Mouse (Mus musculus) urinary bladder, postnatal 36 days (tissue): ENCODE results near the gene Olfr1031.
A peak's percentile ranks its signal among the peaks of the same experiment; 100 is the strongest.
"Not testable (repeated sequence)": the region's sequence is repeated elsewhere in the genome, so short reads cannot be mapped to it uniquely, and the experiment has no call there.

Source experiments
- DNase-seq, 2 experiments: peaks; one replicate each; pipeline ENCODE4 v3.0.0; 2022; ENCODE audit warnings: low spot score in 2 of 2, mixed read lengths in 1 of 2

The Olfr1031 gene

GRCm38 (mm10) chr2:85990004-85990403, at the start of gene Olfr1031:
Gene Olfr1031 (plus strand): TSS chr2:85990304.
- no peak for DNase-seq

DNA sequence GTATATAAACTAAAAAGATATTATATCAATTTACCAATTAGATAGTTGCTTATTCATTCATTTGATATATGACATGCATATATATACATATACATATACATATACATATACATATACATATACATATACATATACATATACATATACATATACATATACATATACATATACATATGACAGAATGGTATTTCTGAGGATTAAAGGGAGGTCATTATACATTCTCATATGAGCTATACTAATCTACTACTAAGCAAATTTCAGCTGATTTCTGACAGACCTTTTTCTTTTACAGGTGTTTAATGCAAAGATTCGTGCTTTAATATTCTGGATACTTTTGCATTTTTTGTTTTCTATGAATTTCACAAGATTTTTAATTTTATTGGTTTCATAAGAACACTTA, 40.0 kb upstream of the Olfr1031 start, which contains the start of gene Olfr1028:
Gene Olfr1028 (plus strand): TSS at position 301 of the 400 bp plus-strand sequence.
- DNase-seq: no peak

DNA sequence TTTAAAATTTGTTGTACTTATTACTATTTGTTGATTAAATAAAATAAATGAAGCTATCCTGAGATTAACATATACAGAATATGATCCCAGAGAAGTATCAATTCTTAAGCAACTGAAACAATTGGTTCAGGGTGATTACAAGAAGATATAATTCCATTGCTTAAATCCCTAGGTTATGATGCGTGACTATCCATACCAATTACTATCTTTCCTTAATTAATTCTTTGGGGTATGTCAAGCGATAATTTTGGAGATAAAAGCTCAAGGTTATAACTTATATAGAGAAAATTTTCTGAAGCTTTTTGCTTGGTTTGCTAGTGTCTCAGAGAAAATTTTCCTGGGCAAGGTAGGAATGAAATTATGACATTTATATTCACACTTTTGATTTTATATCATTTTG, 16.5 kb upstream of the Olfr1031 start, which contains the start of gene Olfr1029:
Gene Olfr1029 (plus strand): TSS at position 301 of the 400 bp plus-strand sequence.
- DNase-seq: no peak

GRCm38 (mm10) chr2:85978976-85979375, 11.1 kb upstream of the Olfr1031 start, which contains the start of gene Olfr1030:
Gene Olfr1030 (plus strand): TSS chr2:85979276.
- DNase-seq: no peak

DNA sequence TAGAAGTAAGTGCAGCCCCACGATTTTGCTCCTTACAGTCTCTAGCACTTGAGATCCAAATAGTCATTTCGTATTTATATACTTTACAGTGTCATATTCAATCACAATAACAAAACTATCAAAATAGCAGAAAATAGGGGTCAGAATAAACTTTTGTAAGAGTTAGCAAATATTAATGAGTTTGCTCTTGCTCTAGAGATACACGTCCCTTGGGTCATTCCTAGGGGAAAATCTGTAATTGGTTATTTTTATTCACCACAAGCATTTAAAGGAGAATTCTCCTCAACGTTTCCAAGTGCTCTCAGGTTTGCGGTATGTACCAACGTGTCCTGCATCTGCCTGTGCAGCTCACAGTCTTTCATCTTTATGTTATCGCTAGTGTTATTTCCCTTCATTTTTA, 15.1 kb downstream of the Olfr1031 start, which contains the start of gene Olfr1032:
Gene Olfr1032 (plus strand): TSS at position 301 of the 400 bp plus-strand sequence.
- no peak for DNase-seq

DNA sequence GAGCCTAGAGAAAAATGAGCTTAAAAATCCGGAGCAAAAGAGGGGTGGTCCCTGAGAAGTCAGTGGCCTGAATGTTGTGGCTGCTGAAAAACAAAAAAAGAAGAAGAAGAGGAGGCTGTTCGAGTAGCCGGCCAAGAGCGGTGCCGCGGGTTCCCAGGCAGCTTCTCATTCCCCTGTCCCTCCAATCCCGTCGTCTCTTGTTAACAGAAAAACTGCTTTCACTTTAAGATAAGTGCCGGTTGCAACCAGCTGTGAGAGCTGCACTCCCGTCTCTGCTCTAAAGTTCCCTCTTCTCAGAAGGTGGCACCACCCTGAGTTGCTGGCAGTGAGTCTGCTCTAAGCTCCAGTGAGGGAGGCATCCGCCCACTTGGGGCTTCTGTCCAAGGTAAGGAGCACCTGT, 30.3 kb downstream of the Olfr1031 start, which contains the start of gene Olfr1033:
Gene Olfr1033 (plus strand): TSS at position 228 of the 400 bp plus-strand sequence.
- DNase-seq: peak in 1 of 2 experiments; percentile 5

DNA sequence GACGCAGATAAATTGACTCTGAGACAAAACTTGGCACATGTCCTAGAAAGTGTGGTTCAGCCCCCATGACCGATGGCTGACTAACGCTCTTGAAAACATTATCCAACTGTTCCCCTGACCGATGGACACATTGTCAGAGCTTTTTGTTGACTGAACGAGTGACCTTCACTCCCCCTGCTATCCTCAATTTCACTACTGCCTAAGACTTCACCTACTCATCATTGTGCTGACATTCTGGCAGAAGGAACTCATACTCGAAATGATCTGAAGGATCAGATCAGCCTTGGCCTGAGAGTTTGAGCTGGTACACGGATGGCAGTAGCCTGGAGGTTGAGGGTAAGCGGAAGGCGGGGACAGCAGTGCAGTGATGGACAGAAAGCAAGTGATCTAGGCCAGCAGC, 31.4 kb downstream of the Olfr1031 start:
- DNase-seq: not testable (repeated sequence)
